Mouse (Mus musculus) lung, adult 2 months (tissue): ENCODE measurements at regions not wholly inside any gene's neighbourhood (a gene's known extent, or its start where the extent isn't known, plus 50 kb on each side); places are given as distances from the start of the nearest gene placed in this dataset.

ENCODE experiments used
- CTCF ChIP-seq: fragments of 200-500 bp; IDR thresholded peaks from 2 replicates; pipeline ENCODE4 v1.5.1; 2011; ENCODE audit warnings: mild to moderate bottlenecking, low read length, control low read depth; ENCODE audit not compliant: insufficient read depth
- POLR2A ChIP-seq: fragments of 200-500 bp; IDR thresholded peaks from 2 replicates; pipeline ENCODE4 v1.6.1; 2011; ENCODE audit warnings: low read depth, mild to moderate bottlenecking, control low read depth, low read length, borderline replicate concordance; ENCODE audit errors: extremely low read depth

GRCm38 (mm10) chr1:78017949-78018617, 178.9 kb downstream of the Pax3 start:
- no peak for TF ChIP-seq CTCF
- no peak for TF ChIP-seq POLR2A
